Mouse (Mus musculus) heart, embryonic 14.5 days (tissue): ENCODE data around the gene Tet3. TPM values are rescaled to one million over a fixed set of nuclear protein-coding genes. Genes with fewer than 3 reads are reported as not detected.

ENCODE experiments used
- ATAC-seq: fragments of 200-750 bp; cut with Nextera tagmentation; 2 replicates; pipeline ENCODE4 v1.8.0; 2017; ENCODE audit warnings: low read depth, moderate TSS enrichment; ENCODE audit not compliant: insufficient number of reproducible peaks, insufficient read depth, low FRiP score
- H3K27ac ChIP-seq, 2 experiments: fragments of 200-500 bp in 1 of 2; fragments of 300-500 bp in 1 of 2; sonication (generic) in 1 of 2; replicated peaks in 1 of 2; 2 replicates each; pipeline ENCODE4 v1.5.1; 2012 to 2014; ENCODE audit warnings: low read depth in 2 of 2, low read length in 2 of 2, control low read depth in 1 of 2, mild to moderate bottlenecking in 1 of 2, mixed read lengths in 1 of 2; ENCODE audit not compliant: control insufficient read depth in 1 of 2, insufficient read depth in 1 of 2
- H3K27me3 ChIP-seq: fragments of 300-500 bp; sonication (generic); 2 replicates; pipeline ENCODE4 v1.6.1; 2014; ENCODE audit warnings: mild to moderate bottlenecking, low read length, control low read depth; ENCODE audit not compliant: control insufficient read depth, insufficient read depth
- H3K36me3 ChIP-seq: fragments of 300-500 bp; sonication (generic); 2 replicates; pipeline ENCODE4 v1.6.1; 2014; ENCODE audit warnings: mild to moderate bottlenecking, control low read depth, low read length, mixed read lengths; ENCODE audit not compliant: control insufficient read depth, insufficient read depth
- H3K4me1 ChIP-seq, 2 experiments: fragments of 200-500 bp in 1 of 2; fragments of 300-500 bp in 1 of 2; sonication (generic) in 1 of 2; 2 replicates each; pipeline ENCODE4 v1.6.1; 2012 to 2014; ENCODE audit warnings: low read length in 2 of 2, control low read depth in 1 of 2, mixed read lengths in 1 of 2; ENCODE audit not compliant: control insufficient read depth in 2 of 2, insufficient read depth in 2 of 2
- H3K4me2 ChIP-seq: fragments of 300-500 bp; sonication (generic); 2 replicates; pipeline ENCODE4 v1.6.1; 2014; ENCODE audit warnings: mild to moderate bottlenecking, low read length
- H3K4me3 ChIP-seq, 2 experiments: fragments of 200-500 bp in 1 of 2; fragments of 300-500 bp in 1 of 2; sonication (generic) in 1 of 2; 2 replicates each; pipeline ENCODE4 v1.5.1; 2012 to 2014; ENCODE audit warnings: low read length in 2 of 2, mild to moderate bottlenecking in 2 of 2, control low read depth in 1 of 2, low read depth in 1 of 2, moderate library complexity in 1 of 2; ENCODE audit not compliant: control insufficient read depth in 1 of 2, insufficient read depth in 1 of 2
- H3K9ac ChIP-seq: fragments of 300-500 bp; sonication (generic); 2 replicates; pipeline ENCODE4 v1.6.1; 2014; ENCODE audit warnings: mild to moderate bottlenecking, low read length
- H3K9me3 ChIP-seq: fragments of 300-500 bp; sonication (generic); 2 replicates; pipeline ENCODE4 v1.6.1; 2016; ENCODE audit warnings: low read length, control low read depth; ENCODE audit not compliant: control insufficient read depth
- WGBS: fragments of 180-500 bp; shearing (Covaris S2); extraction: QIAGEN DNeasy Blood & Tissue Kit; methylation state at CpG from one replicate; pipeline ENCODE4 v1.1.7; 2014; 5-methylcytosine and 5-hydroxymethylcytosine counted together
- polyA plus RNA-seq: library from polyadenylated mRNA; unstranded; fragments of >200 nt; fragmentation: Nextera tagmentation; extraction: Ambion mirVana; gene quantifications from 2 replicates; pipeline ENCODE4 v1.2.1, GENCODE M21; 2014

Tet3 gene
- polyA plus RNA-seq, 1 experiment from 2014 or later: 28.9 TPM

DNA sequence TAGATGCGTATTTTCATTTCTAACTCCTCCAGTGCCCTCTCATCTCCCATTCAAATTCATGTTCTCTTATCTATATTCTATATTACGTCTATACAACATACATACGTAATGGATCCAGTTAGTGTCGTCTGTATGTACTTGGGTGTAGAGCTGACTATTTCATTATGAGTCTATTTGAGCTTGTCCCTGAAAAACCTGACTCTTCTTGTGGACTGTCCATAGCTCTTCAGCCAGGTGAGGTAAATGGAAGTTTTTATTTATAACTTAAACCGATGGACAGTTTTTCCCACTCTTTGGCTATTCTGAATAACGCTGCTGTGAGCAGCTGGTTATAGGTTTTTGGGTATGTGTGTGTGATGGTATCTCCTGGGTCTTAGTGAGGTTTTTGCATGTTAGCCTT lies 132.1 kb downstream of the Tet3 start:
- Histone ChIP-seq H3K9ac (peak overlapping the region; percentile 85), H3K27ac (0 out of 4 replicates have a peak overlapping the region, but pooled peaks of 1 of the 2 experiments have one; percentile 89), H3K4me3 (peak overlapping the region; percentile 69 to 96; a peak in 3 of 4 replicates), H3K9me3 (no peaks in the 10 kb centered on the region), H3K4me2 (peak overlapping the region; percentile 74), H3K4me1 (peaks cover 2 to 13% of the 10 kb centered on the region in 2 experiments), H3K27me3 (no peaks in the 10 kb centered on the region), H3K36me3 (peaks cover 32% of the 10 kb centered on the region)
- 53% methylated on average over 6 of the region's 6 CpGs for WGBS
- no peak for ATAC-seq

- 6% methylated on average over 6 of the region's 6 CpGs for WGBS
- Histone ChIP-seq H3K27me3 (no peaks in the 10 kb centered on the region), H3K27ac (peak overlapping the region; percentile 89 to 93), H3K9me3 (no peaks in the 10 kb centered on the region), H3K9ac (peak overlapping the region; percentile 85), H3K4me1 (peaks cover 2 to 13% of the 10 kb centered on the region in 2 experiments), H3K4me2 (peak overlapping the region; percentile 74), H3K36me3 (peaks cover 28% of the 10 kb centered on the region), H3K4me3 (peak overlapping the region; percentile 69 to 96)
- ATAC-seq: no peak
These were observed 132.5 kb downstream of the Tet3 start for GRCm38 (mm10) chr6:83326394-83326736.

DNA sequence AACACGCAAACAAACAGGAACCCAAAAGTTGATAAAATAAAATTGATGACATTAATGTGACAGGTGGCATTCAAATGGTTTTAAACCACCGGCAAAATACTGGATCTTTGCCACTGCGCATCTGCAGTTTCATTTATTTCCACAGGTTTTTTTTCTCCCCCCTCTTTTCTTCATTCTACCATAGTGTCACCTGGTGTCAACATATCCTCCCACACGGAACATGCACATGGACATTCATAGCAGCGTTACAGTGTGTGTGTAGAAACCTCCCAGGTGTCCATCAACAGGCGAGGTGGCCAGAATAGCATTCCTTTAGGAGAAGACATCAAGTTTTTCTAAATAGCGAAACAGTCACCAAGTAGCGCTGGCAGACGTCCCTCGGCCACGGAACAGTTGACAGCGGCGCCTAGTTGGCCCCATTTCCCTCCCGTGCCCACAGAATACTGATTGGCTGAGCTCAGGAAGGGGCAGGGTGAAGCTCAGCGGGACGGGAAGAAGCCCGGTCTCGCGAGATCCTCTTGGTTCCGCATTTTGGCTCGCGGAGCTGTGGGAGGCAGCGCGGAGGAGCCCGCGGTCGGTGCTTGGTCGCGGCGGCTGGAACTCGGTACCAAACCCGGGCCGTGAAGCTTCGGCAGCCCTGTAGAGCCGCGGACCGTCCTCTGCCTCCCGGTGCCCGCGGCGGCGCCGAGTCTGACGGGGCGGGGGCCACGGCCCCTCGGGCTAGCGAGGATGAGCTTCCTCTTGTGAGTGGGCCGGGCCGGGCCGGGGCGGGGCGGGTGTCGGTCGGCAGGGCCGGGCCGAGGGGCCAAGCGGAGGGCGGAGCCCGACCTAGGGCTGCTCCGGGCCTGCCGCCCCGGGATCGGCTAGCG lies 133.1 kb downstream of the Tet3 start, which contains the start of the genes Mthfd2 and Mob1a:
Gene Mthfd2, minus strand, starts transcription at position 384 of the 869 bp plus-strand sequence.
Gene Mob1a, plus strand, starts transcription at position 492 of the 869 bp plus-strand sequence.
- Histone ChIP-seq H3K9ac (peak within 1 kb of the TSS; percentile 85), H3K4me1 (peaks cover 2 to 13% of the 10 kb centered on the region in 2 experiments), H3K36me3 (peaks cover 22% of the 10 kb centered on the region), H3K4me3 (peak within 1 kb of the TSS; percentile 69 to 96), H3K27me3 (no peaks in the 10 kb centered on the region), H3K4me2 (peak within 1 kb of the TSS; percentile 74), H3K9me3 (no peaks in the 10 kb centered on the region), H3K27ac (peak within 1 kb of the TSS; percentile 89 to 93)
- ATAC-seq: peak; percentile 96
- 2% methylated on average over 65 of the region's 65 CpGs for WGBS

DNA sequence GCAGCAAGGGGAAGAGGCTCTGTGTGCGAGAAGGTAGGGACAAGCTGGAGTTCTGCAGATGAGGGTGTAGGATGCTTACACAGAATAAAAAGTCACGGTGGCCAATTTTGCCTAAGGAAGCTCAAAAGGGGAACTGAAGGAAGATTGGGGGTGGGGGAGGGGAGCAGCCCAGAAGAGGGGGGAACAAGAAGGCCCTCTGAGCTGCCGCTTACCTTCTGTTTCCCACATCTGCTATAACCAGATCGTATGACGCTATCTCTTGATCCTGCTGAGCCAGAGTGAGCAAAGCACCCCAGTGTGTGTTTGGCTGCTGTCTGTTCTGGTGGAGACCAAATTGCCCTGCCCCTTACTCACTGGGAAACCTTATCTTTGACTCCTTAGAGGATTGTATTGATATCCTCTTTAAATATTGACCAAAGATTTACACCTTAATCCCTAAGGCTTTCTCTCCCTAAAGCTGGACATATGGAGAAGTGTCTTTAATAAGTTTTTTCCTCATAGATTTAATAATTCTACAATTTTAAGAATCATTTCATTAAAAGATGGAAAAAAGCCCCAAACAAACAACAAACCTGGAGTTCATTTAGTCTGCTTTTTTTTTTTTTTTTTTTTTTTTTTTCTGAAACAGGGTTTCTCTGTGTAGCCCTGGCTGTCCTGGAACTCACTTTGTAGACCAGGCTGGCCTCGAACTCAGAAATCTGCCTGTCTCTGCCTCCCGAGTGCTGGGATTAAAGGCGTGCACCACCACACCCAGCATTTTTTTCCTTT lies 135.0 kb downstream of the Tet3 start:
- no peak for ATAC-seq
- Histone ChIP-seq H3K4me1 (peaks cover 2 to 13% of the 10 kb centered on the region in 2 experiments), H3K9ac (no peak overlapping the region), H3K9me3 (no peaks in the 10 kb centered on the region), H3K4me2 (no peak overlapping the region), H3K36me3 (peaks cover 5% of the 10 kb centered on the region), H3K4me3 (no peak overlapping the region), H3K27me3 (no peaks in the 10 kb centered on the region), H3K27ac (no peak overlapping the region)
- 59% methylated on average over 8 of the region's 8 CpGs for WGBS

GRCm38 (mm10) chr6:83322794-83323193 lies 136.1 kb downstream of the Tet3 start:
- no peak overlapping the region for H3K9ac ChIP-seq
- no peaks in the 10 kb centered on the region for H3K36me3 ChIP-seq
- H3K27me3 ChIP-seq: no peaks in the 10 kb centered on the region
- H3K27ac ChIP-seq: no peak overlapping the region
- H3K9me3 ChIP-seq: no peaks in the 10 kb centered on the region
- 72% methylated on average over 2 of the region's 2 CpGs for WGBS
- no peak for ATAC-seq
- peaks cover 2 to 13% of the 10 kb centered on the region in 2 experiments for H3K4me1 ChIP-seq
- no peak overlapping the region for H3K4me2 ChIP-seq
- no peak overlapping the region for H3K4me3 ChIP-seq

DNA sequence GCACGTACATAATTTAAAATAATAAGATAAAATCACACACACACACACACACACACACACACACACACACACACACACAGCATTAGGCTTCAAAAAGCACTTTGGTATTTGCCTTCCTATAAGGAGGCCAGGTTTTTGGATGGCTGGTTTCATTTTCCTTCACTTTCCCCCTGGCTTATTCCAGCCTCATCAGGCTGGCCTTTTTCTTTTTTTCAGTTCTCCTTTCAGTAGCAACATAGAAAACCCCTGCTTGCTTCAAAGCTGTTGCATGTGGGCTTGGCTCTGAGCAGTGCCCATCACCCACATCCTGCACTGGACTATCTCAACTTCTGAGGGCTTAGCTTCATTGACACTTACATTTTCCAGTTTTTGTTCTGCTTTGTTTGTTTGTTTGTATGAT lies 137.0 kb downstream of the Tet3 start:
- Histone ChIP-seq H3K27me3 (no peaks in the 10 kb centered on the region), H3K4me2 (no peak overlapping the region), H3K4me3 (no peak overlapping the region), H3K27ac (no peak overlapping the region), H3K36me3 (no peaks in the 10 kb centered on the region), H3K9ac (no peak overlapping the region), H3K4me1 (peaks cover 2 to 8% of the 10 kb centered on the region in 2 experiments), H3K9me3 (no peaks in the 10 kb centered on the region)
- 42% methylated on average over 1 of the region's 1 CpGs for WGBS
- ATAC-seq: no peak

DNA sequence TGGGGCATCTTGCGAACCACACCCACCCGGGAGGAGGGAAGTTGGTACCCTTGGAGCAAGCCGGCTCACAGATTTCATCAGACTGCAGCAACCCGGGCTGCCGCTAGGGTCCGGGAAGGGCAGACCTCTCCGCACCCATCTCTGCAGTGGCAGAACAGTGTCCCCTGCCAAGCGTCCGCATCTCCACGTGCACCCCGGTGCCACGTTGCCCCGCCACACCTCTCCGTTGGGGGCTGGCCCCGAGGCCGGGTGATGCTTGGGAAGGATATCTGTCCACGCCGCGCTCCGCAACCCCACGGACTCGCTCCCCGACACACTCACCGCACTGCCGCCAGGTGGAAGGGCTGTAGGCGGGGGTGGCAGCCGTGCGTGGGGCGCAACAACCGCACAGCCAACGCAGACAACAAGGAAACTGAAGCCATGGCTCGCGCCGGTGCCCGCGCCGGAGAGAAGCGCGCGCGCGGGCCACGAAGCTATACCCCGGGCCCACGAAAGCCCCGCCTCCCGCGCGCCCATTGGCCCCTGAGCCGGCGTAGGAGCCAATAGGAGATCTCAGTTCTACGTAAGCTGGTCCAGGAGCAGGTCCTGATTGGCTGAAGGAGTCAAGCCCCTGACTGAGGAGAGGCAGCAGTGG lies 141.7 kb downstream of the Tet3 start:
- no peaks in the 10 kb centered on the region for H3K27me3 ChIP-seq
- H3K9ac ChIP-seq: peak overlapping the region; percentile 71
- H3K4me2 ChIP-seq: peak overlapping the region; percentile 82
- peak; percentile 97 for ATAC-seq
- peaks cover 4 to 6% of the 10 kb centered on the region in 2 experiments; a peak in 2 of 4 replicates for H3K4me1 ChIP-seq
- peaks cover 2% of the 10 kb centered on the region; the same call in 1 of the 2 replicates for H3K36me3 ChIP-seq
- WGBS: under 1% methylated on average over 52 of the region's 52 CpGs
- no peaks in the 10 kb centered on the region for H3K9me3 ChIP-seq
- H3K4me3 ChIP-seq: peak overlapping the region; percentile 79 to 84
- no peak overlapping the region for H3K27ac ChIP-seq
